Mouse (Mus musculus): Measurements from ENCODE around the gene Ppp1r14b.

DNA sequence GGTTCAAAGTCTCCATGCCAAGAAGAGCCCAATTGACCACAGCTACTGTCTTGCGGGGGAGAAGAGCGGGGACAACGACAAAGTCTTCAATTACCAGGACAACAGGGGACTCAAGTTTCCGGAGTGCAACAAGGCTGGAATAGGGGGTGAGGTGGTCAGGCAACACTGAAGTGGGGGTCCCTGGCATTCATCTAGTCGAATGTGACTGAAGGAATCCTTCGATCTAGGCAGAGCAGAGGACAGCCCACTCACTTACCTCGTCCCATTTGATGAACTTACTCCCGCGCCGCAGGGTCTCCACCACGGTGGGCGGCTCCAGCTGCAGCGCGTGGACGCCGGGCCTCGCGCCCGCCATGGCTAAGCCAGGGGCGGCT lies 5.5 kb upstream of the Ppp1r14b start:
- TF ChIP-seq GATA1 (IDR thresholded peaks at IDR 0.05; ENCODE audit: borderline replicate concordance, low read length), result no peak
- TF ChIP-seq FLI1 (IDR thresholded peaks at IDR 0.05; ENCODE audit: low read length), result no peak

Data from megakaryocyte, embryonic 14.5 days (primary cell).